Mouse (Mus musculus) CD4-positive naive resting alpha-beta T cell, adult 76 days (primary cell): ENCODE data around the gene Meioc. TPM values are rescaled to one million over a fixed set of nuclear protein-coding genes. Genes with fewer than 3 reads are reported as not detected.

Source experiments
- total RNA-seq: library from RNA; stranded (reverse); gene quantifications from one replicate; pipeline ENCODE4 v1.2.4, GENCODE M21; 2023

Meioc gene
- total RNA-seq: not detected

GRCm38 (mm10) chr11:102663416-102663815 is at the start of gene Meioc:
Meioc (plus strand) TSS chr11:102663716.

GRCm38 (mm10) chr11:102697338-102698017 is 34.0 kb downstream of the Meioc start, which contains the start of gene Ccdc43:
Ccdc43 (minus strand) TSS chr11:102697782.

Other genes starting within 250 kb of the Meioc start
- gene Grn, start 233.4 kb upstream of the Meioc start, total RNA-seq: 19.6 TPM
- not detected for gene Fam171a2, start 216.0 kb upstream of the Meioc start, total RNA-seq
- 23.1 TPM for gene Itga2b, start 193.6 kb upstream of the Meioc start, total RNA-seq
- gene Gpatch8, start 107.3 kb upstream of the Meioc start, total RNA-seq: 57.9 TPM
- not detected for gene Gm11627, start 84.3 kb upstream of the Meioc start, total RNA-seq
- gene Fzd2, start 59.3 kb upstream of the Meioc start, total RNA-seq: not detected
- gene Ccdc43, start 34.1 kb downstream of the Meioc start, total RNA-seq: 36.7 TPM
- 2.6 TPM for gene Adam11, start 97.7 kb downstream of the Meioc start, total RNA-seq
- not detected for gene Gjc1, start 156.0 kb downstream of the Meioc start, total RNA-seq
- gene Higd1b, start 172.1 kb downstream of the Meioc start, total RNA-seq: not detected
- gene Eftud2, start 217.3 kb downstream of the Meioc start, total RNA-seq: 128 TPM
- not detected for gene Ccdc103, start 217.5 kb downstream of the Meioc start, total RNA-seq
- not detected for gene Fam187a, start 221.5 kb downstream of the Meioc start, total RNA-seq
- gene Gfap, start 237.2 kb downstream of the Meioc start, total RNA-seq: not detected